Mouse (Mus musculus): Measurements from ENCODE around the gene Gtpbp8. TPM values are rescaled to one million over a fixed set of nuclear protein-coding genes. Genes with fewer than 3 reads are reported as not detected.

Gene Gtpbp8
- polyA plus RNA-seq, 1 experiment, result 34.8 TPM

DNA sequence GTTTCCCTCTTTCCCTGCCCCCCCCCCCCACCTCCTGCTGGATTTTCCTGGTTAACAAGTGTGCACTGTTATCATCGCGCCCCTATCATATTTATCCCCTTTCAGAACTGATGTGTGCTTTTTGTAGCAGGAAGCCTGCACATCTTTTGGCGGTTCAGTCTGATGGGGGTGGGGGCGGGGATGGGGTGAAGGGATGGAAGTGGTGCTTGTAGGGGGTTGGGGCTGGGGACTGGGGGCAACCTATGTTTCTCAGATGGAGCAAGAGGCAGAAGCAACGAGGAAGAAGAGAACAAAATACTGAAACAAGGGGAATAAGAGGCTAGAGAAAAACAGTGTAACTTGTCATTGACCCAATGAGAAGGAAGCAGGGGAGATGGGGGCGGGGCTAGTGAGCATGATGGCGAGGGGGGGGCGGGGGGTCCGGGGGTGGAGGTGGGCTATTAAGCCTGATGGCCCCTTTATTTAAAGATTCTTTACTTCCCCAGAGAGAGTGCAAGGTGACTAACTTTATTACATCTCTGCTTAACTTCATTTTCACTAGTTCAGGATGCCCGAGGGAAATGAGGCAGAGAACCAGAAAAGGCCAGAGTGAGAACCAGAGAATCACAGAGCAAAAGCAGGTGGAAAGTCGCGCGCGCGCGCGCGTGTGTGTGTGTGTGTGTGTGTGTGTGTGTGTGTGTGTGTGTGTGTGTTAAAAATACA lies 58.3 kb downstream of the Gtpbp8 start:
- no peak overlapping the region for H3K4me3 ChIP-seq (ENCODE audit: insufficient read depth, low read depth, low read length)

DNA sequence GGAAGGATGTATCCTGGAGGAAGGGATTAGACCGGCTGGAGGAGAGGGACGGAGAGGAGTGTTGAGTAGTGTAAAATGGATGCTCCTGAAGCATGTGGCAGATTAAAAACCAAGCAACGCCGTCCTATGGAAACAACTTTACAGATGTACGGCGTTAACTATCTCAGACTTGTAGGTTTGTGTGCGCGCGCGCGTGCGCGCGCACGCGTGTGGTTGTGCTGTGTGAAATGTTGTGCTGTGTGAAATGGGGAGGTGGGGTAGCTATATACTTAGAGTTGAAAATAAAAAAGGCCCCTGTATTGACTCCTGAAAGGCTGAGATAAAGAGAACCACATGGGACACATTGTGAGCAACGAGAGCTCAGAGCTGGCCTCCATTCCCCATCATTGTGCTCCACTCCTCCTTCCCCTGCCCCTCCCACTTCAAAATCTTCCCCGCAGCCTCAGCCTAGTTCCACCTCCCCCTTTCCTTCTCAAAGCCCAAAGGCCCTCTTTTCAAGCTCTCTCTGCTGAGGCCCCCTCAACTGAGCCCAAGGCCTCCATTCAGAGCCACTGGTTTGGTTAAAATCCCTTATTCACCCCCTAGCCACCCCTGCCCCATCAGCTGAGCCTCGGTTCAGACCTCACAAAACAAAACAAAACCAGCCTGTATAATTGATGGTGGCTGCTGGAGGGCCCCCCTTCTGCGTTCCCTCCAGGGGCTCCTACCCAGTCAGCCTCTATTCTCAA lies 59.0 kb downstream of the Gtpbp8 start:
- no peak overlapping the region for H3K27ac ChIP-seq (replicated peaks; ENCODE audit: low read depth, low read length)
- H3K4me3 ChIP-seq (ENCODE audit: insufficient read depth, low read depth, low read length), result no peak overlapping the region
- no peaks in the 10 kb centered on the region; the same call in 1 of the 2 replicates for H3K4me1 ChIP-seq (ENCODE audit: control insufficient read depth, insufficient read depth, insufficient read length, low read length)

More for the DNA sequence above, 58.3 kb downstream of the Gtpbp8 start:
- no peak overlapping the region for H3K27ac ChIP-seq (replicated peaks; ENCODE audit: low read depth, low read length)
- no peaks in the 10 kb centered on the region; the same call in 1 of the 2 replicates for H3K4me1 ChIP-seq (ENCODE audit: control insufficient read depth, insufficient read depth, insufficient read length, low read length)

Other genes starting within 250 kb of the Gtpbp8 start
- gene Boc, start 187.5 kb downstream of the Gtpbp8 start, polyA plus RNA-seq (2012; ENCODE audit: insufficient read depth, insufficient read length, missing spikeins), result 2.1 and 2.4 TPM in 2 replicates
- gene Nepro, start 22.1 kb downstream of the Gtpbp8 start, polyA plus RNA-seq (2012; ENCODE audit: insufficient read depth, insufficient read length, missing spikeins), result 4.0 and 6.1 TPM in 2 replicates
- 0.71 and 0.79 TPM in 2 replicates for gene Cd200r1, start 19.4 kb upstream of the Gtpbp8 start, polyA plus RNA-seq (2012; ENCODE audit: insufficient read depth, insufficient read length, missing spikeins)
- gene Cd200r4, start 65.4 kb upstream of the Gtpbp8 start, polyA plus RNA-seq (2012; ENCODE audit: insufficient read depth, insufficient read length, missing spikeins), result not detected in 2 replicates
- gene Cd200r2, start 120.7 kb upstream of the Gtpbp8 start, polyA plus RNA-seq (2012; ENCODE audit: insufficient read depth, insufficient read length, missing spikeins), result not detected in 2 replicates
- gene Cd200r3, start 197.3 kb upstream of the Gtpbp8 start, polyA plus RNA-seq (2012; ENCODE audit: insufficient read depth, insufficient read length, missing spikeins), result not detected in 2 replicates